Mouse (Mus musculus) embryonic facial prominence, embryonic 14.5 days (tissue): ENCODE measurements around the gene Agbl5. TPM values are rescaled to one million over a fixed set of nuclear protein-coding genes. Genes with fewer than 3 reads are reported as not detected.

Source experiments
- ATAC-seq: fragments of 200-750 bp; cut with Nextera tagmentation; 2 replicates; pipeline ENCODE4 v1.8.0; 2017; ENCODE audit warnings: low read depth, moderate number of reproducible peaks, moderate TSS enrichment
- DNase-seq: peaks from one replicate; pipeline ENCODE4 v3.0.0-alpha.2; 2015; ENCODE audit warnings: low spot score
- H3K27ac ChIP-seq: fragments of 300-500 bp; sonication (generic); replicated peaks from 2 replicates; pipeline ENCODE4 v1.5.1; 2014; ENCODE audit warnings: low read depth, mild to moderate bottlenecking, low read length, moderate library complexity
- H3K27me3 ChIP-seq: fragments of 300-500 bp; sonication (generic); replicated peaks from 2 replicates; pipeline ENCODE4 v1.6.1; 2014; ENCODE audit warnings: low read length; ENCODE audit not compliant: control insufficient read depth, insufficient read depth
- H3K36me3 ChIP-seq: fragments of 300-500 bp; sonication (generic); 2 replicates; pipeline ENCODE4 v1.6.1; 2014; ENCODE audit warnings: low read length, mixed read lengths; ENCODE audit not compliant: control insufficient read depth, insufficient read depth
- H3K4me1 ChIP-seq: fragments of 300-500 bp; sonication (generic); 2 replicates; pipeline ENCODE4 v1.6.1; 2014; ENCODE audit warnings: antibody characterized with exemption, low read length; ENCODE audit not compliant: control insufficient read depth, insufficient read depth
- H3K4me2 ChIP-seq: fragments of 300-500 bp; sonication (generic); 2 replicates; pipeline ENCODE4 v1.6.1; 2014; ENCODE audit warnings: low read depth, mild to moderate bottlenecking, low read length, moderate library complexity, mixed read lengths
- H3K4me3 ChIP-seq: fragments of 300-500 bp; sonication (generic); 2 replicates; pipeline ENCODE4 v1.5.1; 2014; ENCODE audit warnings: low read depth, mild to moderate bottlenecking, low read length
- H3K9ac ChIP-seq: fragments of 300-500 bp; sonication (generic); 2 replicates; pipeline ENCODE4 v1.6.1; 2014; ENCODE audit warnings: low read depth, mild to moderate bottlenecking, low read length, moderate library complexity, mixed read lengths
- H3K9me3 ChIP-seq: fragments of 300-500 bp; sonication (generic); 2 replicates; pipeline ENCODE4 v1.6.1; 2016; ENCODE audit warnings: low read length; ENCODE audit not compliant: control insufficient read depth
- WGBS: fragments of 180-500 bp; shearing (Covaris S2); extraction: QIAGEN DNeasy Blood & Tissue Kit; methylation state at CpG from one replicate; pipeline ENCODE4 v1.1.7; 2014; 5-methylcytosine and 5-hydroxymethylcytosine counted together
- polyA plus RNA-seq: library from polyadenylated mRNA; unstranded; fragments of >200 nt; fragmentation: Nextera tagmentation; extraction: Ambion mirVana; gene quantifications from 2 replicates; pipeline ENCODE4 v1.2.1, GENCODE M21; 2014

Agbl5 gene
- polyA plus RNA-seq, 1 experiment from 2014 or later, result 17.4 TPM

GRCm38 (mm10) chr5:30926073-30926472, 37.6 kb downstream of the Agbl5 start:
- Histone ChIP-seq H3K4me1 (peaks cover 11% of the 10 kb centered on the region), H3K9me3 (no peaks in the 10 kb centered on the region), H3K27ac (no peak overlapping the region), H3K4me2 (no peak overlapping the region), H3K27me3 (no peaks in the 10 kb centered on the region), H3K36me3 (peaks cover under 1% of the 10 kb centered on the region; the same call in 1 of the 2 replicates), H3K4me3 (no peak overlapping the region), H3K9ac (no peak overlapping the region)
- ATAC-seq, result no peak
- no peak for DNase-seq
- 72% methylated on average over 2 of the region's 2 CpGs for WGBS

DNA sequence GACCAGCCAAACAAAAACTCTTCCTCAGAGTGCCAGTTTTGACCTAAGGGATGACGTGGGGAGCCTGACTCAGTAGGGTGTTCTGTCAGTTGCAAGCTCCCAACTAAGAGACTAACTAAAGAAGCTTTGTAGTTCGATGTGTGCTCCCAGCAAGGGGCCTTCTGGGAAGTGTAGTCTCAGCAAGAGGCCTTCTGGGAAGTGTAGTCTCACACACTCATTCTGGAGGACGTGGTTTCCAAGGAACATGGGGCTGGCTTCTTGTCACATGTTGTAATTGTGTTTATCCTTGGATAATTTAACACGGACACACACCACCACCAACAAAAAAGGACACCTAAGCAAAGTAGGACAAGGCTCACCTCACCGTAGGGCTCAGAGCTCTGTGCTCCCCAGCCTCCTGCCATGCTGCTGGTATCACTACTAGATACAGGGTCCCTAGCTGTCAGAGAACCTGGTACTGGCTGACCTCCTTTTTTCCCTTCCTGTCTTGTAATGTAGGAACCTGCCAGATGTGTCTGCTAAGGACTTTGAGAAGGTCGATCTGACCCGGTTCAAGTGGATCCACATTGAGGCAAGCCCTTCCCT, 39.5 kb downstream of the Agbl5 start:
- no peak overlapping the region for H3K9ac ChIP-seq
- no peaks in the 10 kb centered on the region for H3K4me1 ChIP-seq

GRCm38 (mm10) chr5:30930121-30930520, 41.6 kb downstream of the Agbl5 start:
- no peak overlapping the region for H3K27ac ChIP-seq
- no peak overlapping the region for H3K4me3 ChIP-seq
- no peak overlapping the region for H3K9ac ChIP-seq
- H3K4me2 ChIP-seq, result no peak overlapping the region
- H3K27me3 ChIP-seq, result no peaks in the 10 kb centered on the region
- no peaks in the 10 kb centered on the region for H3K36me3 ChIP-seq
- H3K9me3 ChIP-seq, result no peaks in the 10 kb centered on the region
- H3K4me1 ChIP-seq, result no peaks in the 10 kb centered on the region
- DNase-seq (peak; percentile 76), ATAC-seq (no peak)
- 38% methylated on average over 4 of the region's 4 CpGs for WGBS

More for the DNA sequence above, 39.5 kb downstream of the Agbl5 start:
- no peaks in the 10 kb centered on the region for H3K9me3 ChIP-seq
- no peaks in the 10 kb centered on the region for H3K27me3 ChIP-seq
- no peak overlapping the region for H3K4me3 ChIP-seq
- WGBS, result 44% methylated on average over 7 of the region's 7 CpGs
- H3K36me3 ChIP-seq, result no peaks in the 10 kb centered on the region
- DNase-seq (peak; percentile 73), ATAC-seq (peak; percentile 58; the same call in 1 of the 2 replicates)
- H3K4me2 ChIP-seq, result peak overlapping the region; percentile 28; the same call in 1 of the 2 replicates
- H3K27ac ChIP-seq, result no peak overlapping the region

GRCm38 (mm10) chr5:30930846-30931245, 42.4 kb downstream of the Agbl5 start:
- no peaks in the 10 kb centered on the region for H3K4me1 ChIP-seq
- no peak overlapping the region for H3K4me2 ChIP-seq
- H3K27me3 ChIP-seq, result no peaks in the 10 kb centered on the region
- 93% methylated on average over 5 of the region's 6 CpGs for WGBS
- no peaks in the 10 kb centered on the region for H3K36me3 ChIP-seq
- H3K9ac ChIP-seq, result no peak overlapping the region
- H3K9me3 ChIP-seq, result no peaks in the 10 kb centered on the region
- H3K4me3 ChIP-seq, result no peak overlapping the region
- ATAC-seq (peak; percentile 24; the same call in 1 of the 2 replicates), DNase-seq (no peak)
- H3K27ac ChIP-seq, result no peak overlapping the region

DNA sequence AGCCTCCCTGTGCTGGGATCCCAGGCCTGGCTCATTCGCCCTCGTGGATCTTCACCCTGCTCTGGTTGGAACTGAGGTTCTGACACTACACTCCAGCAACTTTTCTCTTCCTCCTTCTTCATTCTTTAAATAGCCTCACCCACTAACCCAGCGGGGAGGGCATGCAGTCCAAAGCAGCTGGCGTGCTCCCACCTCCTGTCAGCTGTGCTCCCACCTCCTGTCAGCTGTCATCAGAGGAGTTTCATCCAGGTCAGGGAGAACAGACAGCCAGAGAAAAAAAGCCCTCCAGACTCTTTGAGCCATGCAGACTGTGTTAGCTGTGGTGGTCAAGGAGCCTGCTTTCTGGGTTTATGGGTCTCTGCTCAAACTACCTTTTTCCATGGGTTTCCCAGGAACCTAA, 42.9 kb downstream of the Agbl5 start:
- H3K4me2 ChIP-seq, result no peak overlapping the region
- 85% methylated on average over 4 of the region's 4 CpGs for WGBS
- DNase-seq (peak; percentile 50), ATAC-seq (0 out of 2 replicates have a peak, but pooled peaks have one; percentile 7)
- H3K27me3 ChIP-seq, result no peaks in the 10 kb centered on the region
- no peaks in the 10 kb centered on the region for H3K4me1 ChIP-seq
- no peaks in the 10 kb centered on the region for H3K36me3 ChIP-seq
- no peaks in the 10 kb centered on the region for H3K9me3 ChIP-seq
- H3K27ac ChIP-seq, result no peak overlapping the region
- no peak overlapping the region for H3K9ac ChIP-seq
- no peak overlapping the region for H3K4me3 ChIP-seq

- H3K9me3 ChIP-seq, result no peaks in the 10 kb centered on the region
- H3K4me2 ChIP-seq, result no peak overlapping the region
- no peak for DNase-seq
- no peak for ATAC-seq
- no peak overlapping the region for H3K4me3 ChIP-seq
- H3K27ac ChIP-seq, result no peak overlapping the region
- H3K36me3 ChIP-seq, result no peaks in the 10 kb centered on the region
- no peaks in the 10 kb centered on the region for H3K27me3 ChIP-seq
- no peaks in the 10 kb centered on the region for H3K4me1 ChIP-seq
- 65% methylated on average over 5 of the region's 5 CpGs for WGBS
- H3K9ac ChIP-seq, result no peak overlapping the region
Observed at GRCm38 (mm10) chr5:30933705-30934104, 45.2 kb downstream of the Agbl5 start.

GRCm38 (mm10) chr5:30934725-30935461, 46.4 kb downstream of the Agbl5 start:
- Histone ChIP-seq H3K4me1 (no peaks in the 10 kb centered on the region), H3K9ac (no peak overlapping the region), H3K4me3 (no peak overlapping the region), H3K36me3 (no peaks in the 10 kb centered on the region), H3K27me3 (no peaks in the 10 kb centered on the region), H3K27ac (no peak overlapping the region), H3K9me3 (no peaks in the 10 kb centered on the region), H3K4me2 (no peak overlapping the region)
- DNase-seq, result no peak
- 84% methylated on average over 5 of the region's 5 CpGs for WGBS
- ATAC-seq, result no peak

- Histone ChIP-seq H3K36me3 (no peaks in the 10 kb centered on the region), H3K27ac (no peak overlapping the region), H3K27me3 (peaks cover 9% of the 10 kb centered on the region; the same call in 1 of the 2 replicates), H3K9ac (no peak overlapping the region), H3K4me2 (no peak overlapping the region), H3K4me1 (no peaks in the 10 kb centered on the region), H3K4me3 (no peak overlapping the region), H3K9me3 (no peaks in the 10 kb centered on the region)
- DNase-seq, result no peak
- no peak for ATAC-seq
- WGBS, result 87% methylated on average over 2 of the region's 2 CpGs
Observed at GRCm38 (mm10) chr5:30943004-30943403, 54.5 kb downstream of the Agbl5 start.
